Mouse (Mus musculus) cerebellum, adult 8-10 months (tissue): ENCODE results near the gene Smcp.

Source experiments
- DNase-seq: peaks from one replicate; pipeline ENCODE4 v3.0.0; 2022

Smcp gene

DNA sequence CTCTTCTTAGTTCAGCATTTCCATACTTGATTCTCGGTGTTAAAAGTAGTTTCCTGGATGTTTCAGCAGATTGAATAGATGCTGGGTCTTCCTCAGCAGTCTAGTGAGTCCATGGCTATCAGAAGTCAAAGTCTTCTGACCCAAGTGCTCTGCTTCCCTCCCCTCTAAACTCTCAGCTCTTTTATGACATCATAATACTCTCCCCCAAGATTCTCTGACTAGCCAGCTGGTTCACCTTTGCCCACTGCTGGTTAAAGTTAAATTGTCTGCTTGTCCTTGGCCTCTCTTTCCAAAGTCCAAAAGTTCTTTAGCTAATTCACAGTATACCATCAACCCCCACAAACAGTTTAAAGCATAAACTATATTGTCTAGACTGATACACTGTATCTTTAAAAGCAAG lies at the start of gene Smcp:
TSS of gene Smcp (minus strand) at position 140 of the 400 bp plus-strand sequence.
- no peak for DNase-seq

DNA sequence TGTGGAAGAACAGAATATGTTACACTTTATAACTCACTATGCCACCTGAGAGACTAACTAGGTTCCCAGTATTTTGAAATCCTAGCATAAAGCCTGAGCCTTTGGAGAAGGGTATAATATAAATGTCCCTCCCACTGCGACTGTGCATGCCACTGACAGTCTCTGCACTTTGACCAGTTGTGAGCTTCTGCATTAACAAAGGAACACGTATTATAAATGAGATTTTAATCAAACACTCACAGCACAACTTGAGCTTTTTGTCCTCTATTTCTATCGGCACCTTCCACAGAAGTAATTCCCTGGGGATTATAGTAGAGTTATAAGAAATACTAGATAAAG lies 49.8 kb upstream of the Smcp start:
- no peak for DNase-seq

DNA sequence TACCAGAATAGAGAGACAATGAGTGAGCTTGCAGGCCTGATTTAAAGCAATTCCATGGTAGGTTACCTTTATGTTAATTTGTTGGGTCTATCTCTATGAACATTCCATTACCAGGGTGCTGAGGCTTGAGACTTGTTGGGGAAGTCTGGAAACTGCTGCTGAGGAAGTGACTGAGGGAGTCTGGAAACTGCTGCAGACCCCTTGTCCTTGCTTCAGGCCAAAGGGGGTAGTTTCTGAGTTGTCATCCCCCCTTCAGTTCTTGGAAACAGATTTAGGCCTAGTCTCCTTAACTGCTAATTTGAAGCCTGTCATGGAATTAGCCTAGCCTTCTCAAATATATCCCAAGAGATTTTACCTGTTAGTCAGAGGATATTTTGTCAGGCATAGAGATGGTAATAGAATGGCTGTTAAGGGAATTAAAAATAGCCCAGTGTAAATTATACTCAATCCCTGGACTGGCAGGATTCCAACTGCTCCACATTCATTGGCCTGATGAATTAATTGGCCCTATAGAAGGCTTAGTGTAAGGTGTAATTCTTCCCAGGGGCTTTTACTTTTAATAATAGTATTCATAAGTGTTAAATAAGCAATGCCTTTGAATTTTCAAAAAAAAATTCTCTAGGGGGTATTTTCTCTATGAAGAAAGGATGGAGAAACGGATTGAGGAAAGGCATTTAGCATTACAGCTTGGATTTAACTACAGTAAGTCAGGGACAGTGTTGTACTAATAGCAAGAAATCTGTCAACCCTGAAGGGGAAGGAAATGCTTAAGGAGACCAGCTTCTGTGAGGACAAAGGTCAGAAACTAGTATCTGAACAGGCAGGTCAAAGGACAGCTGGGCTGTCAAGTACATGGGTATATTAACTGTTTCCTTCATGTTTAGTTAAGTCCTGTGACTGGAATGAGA lies 49.2 kb upstream of the Smcp start:
- DNase-seq, result no peak

DNA sequence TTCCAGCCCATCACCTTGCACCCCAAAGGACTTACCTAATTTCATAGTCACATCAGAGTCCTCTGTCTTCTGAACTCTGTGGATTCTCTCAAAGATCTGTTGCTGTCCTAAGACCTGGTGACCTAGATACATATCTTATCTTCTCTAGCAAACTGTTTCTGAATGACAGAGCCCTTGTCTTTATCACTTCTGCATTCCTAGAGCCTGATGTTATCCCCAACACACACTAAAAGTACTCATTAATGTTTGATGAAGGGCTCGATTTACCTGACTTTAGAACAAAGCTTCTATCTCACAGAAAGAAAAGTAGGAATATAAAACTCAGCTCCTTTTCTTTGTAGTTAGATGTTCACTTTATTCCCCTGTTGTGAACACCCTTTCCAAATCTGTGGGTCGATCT lies 32.8 kb upstream of the Smcp start, which contains the start of gene Lce6a:
TSS of gene Lce6a (minus strand) at position 101 of the 400 bp plus-strand sequence.
- no peak for DNase-seq

DNA sequence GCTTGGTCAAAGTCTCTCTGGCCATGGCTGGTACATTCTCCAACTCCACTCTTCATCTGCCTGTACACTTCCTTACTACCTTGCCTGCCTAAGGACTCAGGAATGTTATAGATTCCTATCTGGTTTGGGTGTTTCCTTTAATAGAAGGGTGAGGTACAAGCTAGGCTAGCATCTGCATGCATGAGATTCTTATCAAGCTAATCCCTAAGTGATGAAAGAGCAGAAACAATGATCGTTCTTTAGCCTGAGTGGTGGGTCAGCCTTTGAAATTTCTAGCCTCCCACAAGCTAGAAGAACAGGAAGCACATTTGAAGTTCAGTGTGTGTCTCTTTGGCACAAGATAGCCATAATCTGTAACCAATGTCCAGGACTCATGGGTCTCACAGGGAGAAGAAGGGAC lies 21.0 kb upstream of the Smcp start:
- no peak for DNase-seq

DNA sequence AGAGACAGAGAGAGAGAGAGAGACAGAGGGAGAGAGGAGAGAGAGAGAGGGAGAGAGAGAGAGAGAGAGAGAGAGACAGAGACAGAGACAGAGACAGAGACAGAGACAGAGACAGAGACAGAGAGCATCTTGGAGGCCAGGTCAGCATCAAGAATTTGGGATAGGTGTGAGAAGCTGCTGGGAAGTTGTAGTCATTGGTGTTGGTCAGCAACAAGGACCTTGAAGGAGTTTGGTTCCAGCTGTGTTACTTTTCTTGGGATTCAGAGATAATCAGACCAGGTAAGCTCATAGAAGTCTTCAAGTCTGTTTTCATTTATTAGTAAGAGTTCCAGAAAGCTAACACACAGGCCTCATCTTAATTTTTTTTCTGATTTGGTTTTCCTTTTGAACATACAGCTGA lies 18.6 kb upstream of the Smcp start, which contains the start of gene 2210017I01Rik:
TSS of gene 2210017I01Rik (minus strand) at position 101 of the 400 bp plus-strand sequence.
- DNase-seq, result no peak

DNA sequence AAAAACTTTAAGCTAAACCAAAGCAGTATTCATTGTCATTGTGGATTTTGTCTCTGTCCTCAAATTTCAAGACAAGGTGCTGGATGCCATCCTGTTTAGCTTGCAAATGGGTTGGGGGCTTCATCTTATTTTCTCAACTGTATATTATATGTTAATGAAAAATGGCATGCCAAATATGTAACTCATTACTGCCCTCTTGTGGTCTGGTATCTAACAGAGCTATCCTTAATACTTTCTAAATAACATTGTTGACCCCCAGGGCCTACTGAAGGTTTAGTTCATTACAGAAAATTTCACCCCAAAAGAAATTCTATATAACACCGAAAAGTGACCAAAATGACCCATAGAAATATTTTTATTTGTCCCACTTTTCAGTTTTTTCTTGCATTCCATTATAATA lies 13.4 kb upstream of the Smcp start:
- DNase-seq, result no peak

DNA sequence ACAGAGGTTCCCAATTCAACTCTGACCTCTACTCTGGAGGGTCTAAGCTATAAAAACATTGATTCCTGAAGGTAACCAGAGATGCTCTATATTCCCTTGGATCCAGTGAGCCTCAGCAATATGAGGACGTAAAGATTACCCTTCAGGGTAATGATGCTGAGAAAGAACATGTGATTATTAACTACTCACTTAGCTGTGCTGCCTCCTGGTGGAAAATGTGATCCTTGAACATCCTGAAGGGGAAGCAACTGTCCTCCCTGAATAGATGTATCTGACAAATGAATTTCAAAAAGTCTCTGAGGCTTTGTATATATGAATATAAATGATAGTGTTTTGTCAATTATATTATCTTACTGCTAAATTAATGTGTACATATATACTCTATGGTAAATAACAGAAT lies 11.7 kb upstream of the Smcp start:
- no peak for DNase-seq

DNA sequence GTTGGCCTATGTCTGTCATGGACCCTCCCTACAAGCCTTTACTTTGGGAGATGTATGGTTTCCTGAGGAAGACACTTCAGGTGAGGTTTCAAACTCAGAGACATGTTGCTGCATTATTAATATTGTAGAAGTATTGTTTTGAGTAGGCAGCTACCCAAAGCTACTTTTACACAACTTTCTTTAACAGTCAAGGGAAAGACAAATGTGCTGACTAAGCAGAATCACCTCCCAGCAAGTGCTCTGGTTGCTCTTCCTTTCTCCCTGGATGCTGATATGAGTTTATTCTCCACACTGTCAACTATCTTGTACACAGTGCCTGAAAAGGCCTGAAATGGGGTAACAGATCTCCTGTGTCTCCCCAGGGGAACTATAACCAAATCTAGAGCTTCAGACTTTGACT lies 11.2 kb upstream of the Smcp start:
- no peak for DNase-seq

DNA sequence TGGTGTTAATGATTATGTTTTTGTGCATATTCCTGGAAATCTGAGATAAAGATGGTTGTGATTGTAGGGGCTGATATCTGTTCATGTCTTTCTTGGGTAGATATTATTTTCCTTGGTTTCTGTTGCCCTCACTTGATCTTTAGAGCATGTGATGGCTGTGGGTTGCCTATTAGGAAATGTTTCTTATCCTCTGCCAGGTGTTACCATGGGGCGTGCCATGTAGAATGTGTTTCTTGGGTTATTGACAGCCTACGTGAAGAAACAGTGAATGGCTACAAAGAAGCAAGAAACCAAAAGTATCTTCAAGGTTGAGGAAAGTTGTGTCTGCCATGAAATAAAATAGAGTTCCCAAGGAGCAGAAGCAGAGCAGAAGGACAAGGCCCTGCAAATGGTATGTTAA lies 9.6 kb upstream of the Smcp start:
- DNase-seq, result no peak

DNA sequence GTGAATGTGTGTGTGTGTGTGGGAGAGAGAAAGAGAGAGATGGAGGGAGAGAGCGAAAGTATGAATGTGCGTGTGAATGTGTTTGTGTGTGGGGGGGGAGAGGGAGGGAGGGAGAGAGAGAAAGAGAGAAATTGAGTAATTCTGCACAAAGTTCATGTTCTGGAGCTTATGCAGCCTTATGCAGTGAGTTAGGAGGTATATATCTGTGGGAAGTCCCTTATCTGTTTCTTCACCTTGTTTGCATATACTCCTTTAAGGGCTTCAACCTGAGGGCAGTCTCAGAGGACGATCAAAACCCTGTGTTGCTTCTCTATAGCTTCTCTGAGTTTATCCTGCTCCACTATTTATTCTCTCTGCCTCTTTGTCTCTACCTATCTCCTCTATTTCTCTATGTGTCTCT lies 1.6 kb downstream of the Smcp start:
- DNase-seq, result no peak

DNA sequence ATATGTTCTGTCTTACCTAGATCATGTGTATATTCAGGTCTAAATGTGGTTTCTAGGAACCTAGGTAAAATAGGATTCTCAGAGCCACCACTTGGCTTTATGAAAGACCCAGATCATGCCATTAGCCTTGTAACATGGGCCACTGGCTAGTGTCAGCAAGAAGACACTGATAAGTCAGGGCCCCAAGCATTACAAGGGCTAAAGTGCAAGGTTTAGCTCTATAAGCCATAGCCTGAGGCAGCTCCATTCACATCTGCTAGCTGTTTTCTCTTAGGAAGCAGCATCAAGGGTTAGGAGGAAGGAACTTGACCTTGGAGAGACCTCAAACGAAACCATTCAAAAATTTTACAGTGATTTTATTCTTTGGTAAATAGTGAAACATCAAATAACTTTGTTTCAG lies 3.7 kb downstream of the Smcp start:
- DNase-seq, result no peak

DNA sequence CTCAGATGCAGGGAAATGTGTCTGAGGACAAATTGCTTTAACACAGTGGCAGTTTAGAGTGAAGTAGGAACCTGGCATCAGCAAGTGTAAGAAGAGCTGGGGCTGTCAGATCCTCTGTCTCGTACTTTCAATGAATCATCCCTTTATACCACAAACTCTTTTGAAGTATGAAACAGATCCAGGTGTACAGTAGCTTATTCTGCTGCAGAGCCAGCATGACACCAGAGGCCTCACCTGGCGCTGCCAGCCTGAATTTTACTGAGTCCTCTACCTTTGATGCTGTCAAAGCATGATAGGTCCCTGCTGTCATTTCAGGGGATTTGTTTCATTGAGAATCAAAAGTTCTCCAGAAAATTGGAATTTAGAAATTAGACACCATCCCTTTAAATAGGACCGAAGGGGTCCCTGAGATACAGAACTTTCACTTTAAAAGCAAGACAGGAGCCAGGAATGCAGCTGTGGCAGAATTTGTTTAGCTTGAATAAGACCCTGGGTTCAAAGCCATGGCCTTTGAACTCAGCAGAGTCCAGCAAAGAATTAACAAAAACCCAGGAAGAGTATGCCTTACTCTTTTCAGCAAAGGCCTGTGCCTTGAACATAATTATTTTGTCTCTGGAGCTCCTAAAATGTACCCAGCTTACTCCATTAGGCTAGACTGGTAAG lies 5.5 kb downstream of the Smcp start:
- no peak for DNase-seq

DNA sequence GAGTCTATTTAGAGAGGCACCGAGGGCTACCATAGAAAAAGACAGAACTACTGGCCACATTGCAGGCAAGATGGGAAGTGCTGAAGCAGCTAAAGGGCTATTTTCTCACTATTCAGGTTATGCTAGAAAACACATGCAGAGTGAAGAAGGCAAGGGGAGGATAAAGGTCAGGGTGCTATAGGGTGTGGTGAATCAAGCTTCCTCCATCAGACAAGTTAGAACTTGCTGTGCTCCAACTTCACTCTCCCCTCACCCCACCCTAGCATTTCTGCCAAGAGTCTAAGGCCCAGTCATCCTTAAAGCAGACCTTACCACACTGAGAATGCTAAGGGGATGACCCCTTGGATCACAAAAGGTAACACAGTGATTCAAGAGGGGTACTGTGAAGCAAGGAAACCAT lies 9.3 kb downstream of the Smcp start:
- DNase-seq, result no peak

DNA sequence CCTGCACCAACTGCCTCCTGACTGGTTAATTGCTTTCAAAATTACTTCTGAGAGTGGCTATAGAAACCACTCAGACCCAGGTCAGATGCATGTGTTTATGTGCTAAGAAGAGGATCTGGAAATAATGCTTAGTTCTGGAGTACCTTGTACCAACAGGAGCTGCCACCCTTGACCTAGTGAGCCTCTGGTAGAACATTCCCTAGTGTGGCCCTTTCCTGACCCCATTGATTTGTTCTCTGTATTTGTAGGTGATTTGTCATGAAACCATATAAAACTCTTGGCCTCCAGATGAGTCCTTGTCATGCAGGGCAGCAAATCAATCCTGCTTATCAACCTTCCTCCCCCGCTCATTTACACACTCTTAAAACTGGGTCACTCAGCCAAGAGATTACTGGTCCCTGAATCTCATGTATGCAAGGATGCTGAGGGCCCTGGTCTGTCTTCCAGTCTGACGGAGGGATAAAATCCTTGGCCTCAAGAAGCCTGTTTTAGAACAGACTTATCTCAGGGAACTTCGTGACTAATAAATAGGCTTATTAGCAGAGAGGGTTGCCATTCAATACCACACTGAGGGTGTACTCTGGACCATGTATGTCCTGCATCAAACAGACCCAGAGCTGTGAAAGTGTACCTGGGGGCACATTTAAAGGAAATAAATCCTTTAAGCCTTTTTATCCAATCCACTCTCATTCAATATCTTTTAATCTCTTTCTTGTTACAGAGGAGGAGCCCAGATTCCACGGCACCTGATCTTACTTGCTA lies 10.0 kb downstream of the Smcp start:
- DNase-seq, result no peak

DNA sequence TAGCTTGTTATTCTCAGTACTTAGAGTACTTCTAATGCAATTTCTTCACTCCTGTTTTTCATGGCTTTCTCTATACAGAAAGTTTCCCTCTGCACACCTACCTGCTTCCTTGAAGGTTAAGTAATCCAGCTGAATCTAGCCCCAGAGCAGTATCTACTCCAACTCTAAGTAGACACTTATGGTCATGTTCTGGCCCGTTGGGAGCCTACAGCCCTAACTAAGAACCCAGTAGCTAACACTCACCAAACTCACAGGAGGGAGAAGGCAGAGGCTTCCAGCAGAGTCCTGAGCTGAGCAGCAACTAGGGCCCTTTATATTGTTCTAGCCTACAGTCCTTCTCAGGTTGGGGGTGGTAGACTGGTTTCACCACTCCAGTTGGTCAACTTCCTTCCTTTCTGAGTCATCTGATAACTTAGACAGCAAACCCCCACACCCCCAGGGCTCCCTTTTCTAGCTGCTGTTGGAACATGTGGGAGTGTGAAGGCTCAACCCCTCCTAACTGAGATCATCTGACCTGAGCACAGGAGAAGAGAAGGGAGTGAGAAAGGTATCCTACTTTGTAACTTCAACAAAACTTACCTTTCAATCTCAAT lies 15.3 kb downstream of the Smcp start, which contains the start of gene Ivl:
TSS of gene Ivl (minus strand) at position 287 of the 593 bp plus-strand sequence.
- DNase-seq, result no peak

DNA sequence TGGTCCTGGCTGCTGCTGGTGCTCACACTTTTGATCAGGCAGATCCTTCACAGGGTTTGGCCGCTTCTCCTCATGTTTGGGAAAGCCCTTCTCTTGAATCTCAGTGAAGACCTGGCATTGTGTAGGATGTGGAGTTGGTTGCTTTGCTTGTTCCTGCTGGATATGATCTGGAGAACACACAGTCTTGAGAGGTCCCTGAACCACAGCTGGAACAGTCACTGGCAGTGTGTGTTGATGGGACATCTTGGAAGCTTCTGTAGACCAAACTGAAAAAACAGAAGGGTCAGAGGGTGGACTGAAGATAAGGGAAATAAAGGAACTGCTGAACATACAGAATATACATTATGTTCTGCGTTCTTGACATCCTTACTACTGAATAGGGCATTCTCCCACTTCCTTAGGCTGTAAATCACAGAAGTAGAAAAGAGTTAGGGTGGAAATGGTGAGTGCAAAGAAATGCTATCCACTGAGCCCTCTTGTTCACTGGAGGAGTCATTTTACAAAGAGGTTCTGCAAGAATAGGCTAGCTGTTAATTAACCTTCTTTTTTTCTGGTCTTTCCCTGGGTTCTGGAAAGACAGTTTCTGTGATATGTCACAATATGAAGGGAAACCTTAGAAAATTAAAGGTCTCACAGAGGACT lies 16.2 kb downstream of the Smcp start:
- DNase-seq, result no peak

DNA sequence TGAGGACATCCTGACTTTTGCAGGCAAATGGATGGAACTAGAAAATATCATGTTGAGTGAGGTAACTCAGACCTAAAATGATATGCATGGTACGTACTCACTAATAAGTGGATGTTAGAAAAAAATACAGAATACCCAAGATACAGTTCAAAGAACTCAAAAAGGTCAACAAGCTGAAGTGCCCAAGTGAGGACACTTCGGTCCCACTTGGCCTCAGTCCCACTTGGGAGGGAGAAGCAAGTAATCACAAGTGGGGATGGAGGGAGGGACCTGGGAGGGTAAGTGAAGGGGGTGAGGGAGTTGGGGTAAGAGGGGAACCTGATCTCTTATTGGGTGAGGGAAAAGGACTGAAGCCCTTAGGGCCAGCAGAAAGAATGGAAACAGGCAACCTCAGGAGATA lies 20.0 kb downstream of the Smcp start:
- DNase-seq, result no peak

DNA sequence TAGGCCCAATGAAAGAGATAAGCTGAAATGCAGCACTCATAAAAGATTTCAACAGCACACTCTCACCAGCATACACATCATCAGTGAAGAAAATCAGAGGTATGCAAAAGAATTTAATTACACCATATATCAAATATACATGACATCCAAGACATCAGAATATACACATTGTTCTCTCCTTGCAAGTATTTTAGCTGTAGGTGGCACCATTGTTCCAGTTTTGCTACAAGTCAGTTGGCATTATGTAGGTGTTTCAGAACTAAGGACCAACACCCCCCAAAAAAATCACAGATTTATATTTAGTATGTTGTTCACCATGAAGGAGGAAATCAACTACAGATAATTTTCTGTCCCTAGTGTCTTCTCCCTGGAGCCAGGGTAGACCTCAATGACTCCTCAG lies 23.4 kb downstream of the Smcp start:
- no peak for DNase-seq

DNA sequence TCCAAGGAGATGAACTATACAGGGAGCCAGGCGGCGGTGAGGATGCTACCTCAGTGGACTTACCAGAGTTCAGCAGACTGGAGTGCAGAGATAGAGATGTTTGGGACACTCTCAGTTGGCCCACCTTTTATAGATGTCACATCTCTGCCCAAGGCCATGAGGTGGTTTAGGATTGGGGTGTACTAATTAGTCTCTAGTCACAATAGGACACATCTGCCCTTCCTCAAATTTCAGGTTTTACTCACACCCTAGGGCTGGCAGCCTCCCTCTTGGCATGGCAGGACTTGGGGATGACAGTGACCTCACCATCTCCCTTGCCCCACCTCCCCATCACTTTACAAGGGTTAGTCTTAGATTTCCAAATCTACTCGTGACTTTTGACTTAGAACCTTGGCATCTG lies 54.4 kb downstream of the Smcp start, which contains the start of gene 2310046K23Rik:
TSS of gene 2310046K23Rik (minus strand) at position 101 of the 400 bp plus-strand sequence.
- DNase-seq, result no peak
